Mouse (Mus musculus) common myeloid progenitor, adult 5-6 weeks (primary cell): ENCODE results near the gene Stk38. TPM values are rescaled to one million over a fixed set of nuclear protein-coding genes. Genes with fewer than 3 reads are reported as not detected.

Source experiments
- ATAC-seq: replicated peaks from 2 replicates; pipeline ENCODE4 v1.8.0; 2016; ENCODE audit warnings: low read depth, mild to moderate bottlenecking, moderate TSS enrichment, inconsistent platforms; ENCODE audit not compliant: poor library complexity, severe bottlenecking
- total RNA-seq: library from RNA; stranded (forward); fragments of 200-1000, 187-1606 nt; gene quantifications from 2 replicates; pipeline ENCODE4 v1.2.3, GENCODE M21; 2017

Stk38 gene
- total RNA-seq, 1 experiment from 2014 or later, result 94.7 TPM

- ATAC-seq, result no peak
Measured at GRCm38 (mm10) chr17:28931436-28932211, 76.2 kb downstream of the Stk38 start.

DNA sequence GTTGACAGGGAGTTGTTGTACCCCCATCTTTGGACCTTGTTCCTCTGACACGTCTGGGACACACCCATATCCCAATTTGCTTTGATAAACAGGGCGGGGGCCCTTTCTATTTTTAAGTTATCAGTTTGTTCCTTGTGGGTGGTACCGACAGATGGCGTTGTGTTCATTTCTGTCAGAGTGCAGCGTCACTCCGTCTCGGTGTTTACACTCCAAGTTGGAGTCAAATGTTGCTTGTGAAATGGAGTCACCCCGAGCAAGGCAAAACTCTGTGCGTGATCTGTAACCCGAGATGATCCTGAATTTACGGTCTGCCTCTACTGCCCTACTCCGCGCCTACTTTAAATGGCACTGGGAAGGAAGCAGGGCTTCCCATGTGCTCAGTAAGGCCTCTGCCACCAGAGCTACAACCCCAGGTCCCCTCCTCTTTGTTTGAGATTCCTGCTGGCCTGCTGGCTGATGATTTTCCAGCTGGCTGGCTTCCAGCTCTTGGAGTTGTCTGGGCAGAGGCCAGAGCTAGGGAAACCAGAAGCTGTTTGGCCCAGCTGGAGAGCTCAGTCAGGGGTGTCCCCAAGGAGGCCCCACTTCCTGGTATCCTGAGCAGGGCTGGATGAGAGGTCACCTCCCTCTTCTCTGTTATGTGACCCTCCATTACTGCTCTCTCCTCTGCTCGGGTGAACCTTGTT, 77.3 kb downstream of the Stk38 start:
- ATAC-seq, result peak; percentile 55

DNA sequence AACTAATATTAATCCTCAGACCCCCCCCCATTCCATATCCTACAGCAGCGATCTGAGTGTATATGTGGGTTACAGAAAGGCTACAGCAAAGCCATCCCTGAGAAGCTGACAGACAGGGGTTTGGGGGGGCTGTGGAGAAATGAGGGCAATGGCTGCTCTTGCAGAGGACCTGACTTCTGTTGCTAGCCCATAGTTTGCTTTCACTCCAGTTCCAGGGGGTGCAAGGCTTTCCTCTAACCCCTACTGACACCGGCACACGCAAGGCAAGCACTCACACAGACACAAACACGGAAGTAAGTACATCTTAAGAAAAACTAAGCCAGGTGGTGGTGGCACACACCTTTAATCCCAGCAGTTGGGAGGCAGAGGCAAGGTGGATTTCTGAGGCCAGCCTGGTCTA, 78.4 kb downstream of the Stk38 start:
- no peak for ATAC-seq

GRCm38 (mm10) chr17:28928004-28928403, 79.8 kb downstream of the Stk38 start:
- ATAC-seq, result no peak

DNA sequence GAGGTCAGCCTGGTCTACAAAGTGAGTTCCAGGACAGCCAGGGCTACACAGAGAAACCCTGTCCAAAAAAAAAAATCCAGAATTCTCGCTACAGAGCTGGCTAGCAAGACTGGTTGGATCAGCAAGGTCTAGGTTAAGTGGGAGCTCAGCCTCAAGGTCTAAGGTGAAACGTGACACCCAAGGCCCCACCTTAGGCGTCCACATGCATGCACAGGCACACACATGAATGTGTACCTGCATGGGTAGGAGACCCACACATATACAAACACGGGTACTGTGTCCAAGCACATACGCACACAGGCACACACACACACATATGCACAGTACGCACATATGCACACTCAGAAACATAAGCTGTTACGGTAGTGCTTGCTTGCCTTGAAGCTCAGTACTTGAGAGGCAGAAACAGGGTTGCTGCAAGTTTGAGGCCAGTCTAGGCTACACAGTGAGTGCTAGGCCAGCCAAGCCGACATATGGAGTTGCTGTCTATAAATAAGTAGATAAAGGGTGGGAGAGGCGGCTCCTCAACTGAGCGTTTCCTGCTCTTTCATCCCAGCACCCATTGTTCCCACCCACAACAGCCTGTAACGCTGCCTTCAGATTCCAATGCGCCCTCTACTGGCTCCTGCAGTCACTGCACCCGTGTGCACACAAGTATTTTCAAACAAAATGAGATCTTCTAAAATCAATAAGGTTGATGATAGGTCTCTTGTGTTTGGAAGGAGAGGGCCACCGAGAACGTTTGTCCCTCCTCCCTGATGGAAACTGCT, 80.7 kb downstream of the Stk38 start:
- ATAC-seq, result peak; percentile 55

GRCm38 (mm10) chr17:28926380-28926779, 81.4 kb downstream of the Stk38 start:
- ATAC-seq, result peak; percentile 53

DNA sequence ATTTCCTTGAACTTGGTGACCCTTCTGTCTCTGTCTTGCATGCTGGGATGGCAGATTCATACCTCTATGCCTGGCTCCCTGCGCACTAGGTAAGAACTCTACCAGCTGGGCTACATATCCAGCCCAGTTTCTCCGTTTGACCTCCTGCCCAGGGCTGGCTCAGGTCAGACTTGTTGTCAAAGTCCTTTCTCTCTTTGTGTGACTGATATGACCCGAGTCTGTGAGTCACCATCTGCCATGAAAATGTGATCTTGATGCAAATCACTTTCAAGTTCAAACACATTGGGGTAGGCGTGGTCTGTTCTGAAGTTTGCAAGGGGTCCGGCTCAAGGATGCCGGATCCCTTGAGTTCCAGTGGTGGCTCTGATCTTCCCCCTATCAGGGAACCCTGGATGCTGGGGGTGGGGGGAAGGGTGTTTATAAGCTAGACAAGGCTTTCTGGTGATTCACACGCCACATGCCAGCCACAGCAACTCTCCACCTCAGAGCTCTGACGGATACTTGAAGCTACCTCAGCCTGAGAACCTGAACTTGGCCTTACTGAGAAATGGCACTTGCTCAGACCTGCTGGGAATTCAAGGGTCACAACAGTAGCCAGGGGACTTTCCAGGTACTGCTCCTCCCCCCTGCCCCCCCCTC, 82.7 kb downstream of the Stk38 start:
- ATAC-seq, result no peak

DNA sequence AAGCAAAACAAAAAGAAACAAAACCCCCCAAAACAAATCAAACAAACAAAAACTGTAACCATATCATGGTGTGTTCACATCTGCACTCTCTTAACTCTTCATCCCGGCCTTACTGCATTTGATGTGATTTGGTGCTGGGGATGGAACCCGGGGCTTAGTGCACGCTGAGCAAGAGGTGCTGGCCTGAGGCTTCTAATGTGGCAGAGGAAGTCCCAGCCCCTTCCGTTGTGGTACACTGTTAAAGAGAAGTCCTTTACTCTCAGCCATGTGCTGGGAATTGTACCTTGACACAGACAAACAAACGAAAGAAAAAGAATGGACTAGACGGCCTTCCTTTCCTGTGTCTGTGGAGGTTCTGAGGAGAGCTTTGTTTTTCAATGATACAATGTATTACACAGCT, 85.7 kb downstream of the Stk38 start:
- 0 out of 2 replicates have a peak, but pooled peaks have one; percentile 28 for ATAC-seq

GRCm38 (mm10) chr17:28921086-28921485, 86.7 kb downstream of the Stk38 start:
- ATAC-seq, result no peak

Other genes with a start within 250 kb of the Stk38 start
- 0.73 TPM in 1 of 2 replicates, not detected in the other for gene Mapk13, start 238.7 kb downstream of the Stk38 start, total RNA-seq
- gene Brpf3, start 206.9 kb downstream of the Stk38 start, total RNA-seq, result 8.6 and 9.7 TPM in 2 replicates
- gene Pnpla1, start 149.6 kb downstream of the Stk38 start, total RNA-seq, result not detected in 2 replicates
- 1.0 and 1.6 TPM in 2 replicates for gene 4930539E08Rik, start 92.7 kb downstream of the Stk38 start, total RNA-seq
- gene Pxt1, start 64.2 kb downstream of the Stk38 start, total RNA-seq, result not detected in 2 replicates
- gene Kctd20, start 56.0 kb downstream of the Stk38 start, total RNA-seq, result 73.9 and 83.7 TPM in 2 replicates
- gene Srsf3, start 24.6 kb upstream of the Stk38 start, total RNA-seq, result 954 and 1,077 TPM in 2 replicates
- 3.7 and 7.9 TPM in 2 replicates for gene Cdkn1a, start 83.0 kb upstream of the Stk38 start, total RNA-seq
- 147 and 213 TPM in 2 replicates for gene Rab44, start 106.2 kb upstream of the Stk38 start, total RNA-seq
- gene Cpne5, start 230.2 kb upstream of the Stk38 start, total RNA-seq, result 0.64 and 0.87 TPM in 2 replicates